Mouse (Mus musculus): ENCODE results near the gene Rcc1.

DNA sequence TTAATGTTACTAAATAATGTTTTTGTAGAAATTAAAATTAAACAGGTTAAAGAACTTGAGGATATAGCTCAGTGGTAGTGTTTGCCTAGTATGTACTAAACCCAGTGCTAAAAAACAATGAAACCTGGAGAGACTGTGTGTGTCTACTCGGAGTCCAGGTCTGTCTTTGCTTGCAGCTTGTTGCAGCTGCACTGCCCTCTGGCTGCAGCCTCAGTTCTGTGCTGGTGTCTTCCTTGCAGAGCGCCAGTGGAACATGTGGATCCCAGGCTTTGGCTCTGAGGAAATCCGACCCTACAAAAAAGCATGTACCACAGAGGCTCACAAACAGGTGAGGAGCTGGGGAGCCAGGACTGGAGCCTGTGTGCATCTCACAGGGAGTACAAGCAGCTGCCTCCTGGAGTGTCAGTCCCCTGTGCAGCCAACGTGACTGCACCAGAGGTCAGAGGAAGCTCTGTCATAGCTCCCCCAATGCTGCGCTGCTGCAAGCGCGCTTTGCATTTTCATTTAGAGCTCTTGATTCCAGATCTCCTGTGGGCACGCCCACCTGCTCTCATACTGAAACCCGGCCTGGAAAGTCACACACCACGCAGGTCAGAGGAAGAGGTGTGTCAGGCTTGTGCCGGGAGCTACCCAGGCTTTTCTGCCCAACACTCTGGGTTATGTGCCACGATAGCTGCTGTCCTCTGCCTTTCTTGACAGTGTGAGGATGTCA lies 61.6 kb downstream of the Rcc1 start:
- TF ChIP-seq CTCF (IDR thresholded peaks at IDR 0.05; ENCODE audit: control insufficient read depth, insufficient read depth, low read length): no peak
- TF ChIP-seq POLR2A (IDR thresholded peaks at IDR 0.05; ENCODE audit: borderline replicate concordance, control insufficient read depth, low read depth, low read length): no peak

Measured in bone marrow, adult 2 months (tissue).